Mouse (Mus musculus): Measurements from ENCODE around the gene Rcn3. TPM values are rescaled to one million over a fixed set of nuclear protein-coding genes. Genes with fewer than 3 reads are reported as not detected.
A peak's percentile ranks its signal among the peaks of the same experiment; 100 is the strongest.

Gene Rcn3
- polyA plus RNA-seq, 1 experiment: 166 TPM

DNA sequence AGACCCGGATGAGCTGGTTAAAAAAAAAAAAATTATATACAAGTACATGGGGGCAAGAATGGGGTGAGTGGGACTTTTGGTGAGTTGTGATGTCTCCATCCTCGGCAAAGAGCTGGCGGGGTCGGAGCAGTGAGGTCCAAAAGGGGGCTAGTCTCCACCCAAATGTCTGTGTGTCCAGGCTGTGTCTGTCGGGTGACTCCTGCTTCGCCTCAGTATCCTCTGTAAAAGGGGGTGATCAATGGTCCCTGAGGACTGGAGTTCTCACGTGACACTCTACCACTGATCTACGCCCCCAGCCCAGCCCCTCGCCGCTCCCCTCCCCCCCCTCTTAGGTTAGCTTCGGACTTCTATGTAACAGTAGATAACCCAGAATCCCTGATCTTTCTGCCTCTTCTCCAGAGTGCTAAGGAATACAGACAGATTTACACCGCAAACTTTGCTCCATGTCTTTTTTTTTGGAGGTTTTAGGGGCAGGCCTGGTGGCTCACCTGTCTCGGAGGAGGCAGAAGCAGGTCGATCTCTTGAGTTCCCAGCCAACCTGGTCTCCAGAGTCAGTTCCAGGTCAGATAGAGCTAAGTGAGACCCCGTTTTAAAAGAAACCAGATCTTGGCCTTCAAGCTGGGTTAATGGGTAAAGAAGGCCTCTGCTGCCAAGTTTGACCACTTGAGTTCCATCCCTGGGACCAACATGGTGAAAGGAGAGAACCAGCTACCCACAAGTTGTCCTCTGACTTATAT, 37.9 kb upstream of the Rcn3 start:
- TF ChIP-seq FOSL1 (IDR thresholded peaks at IDR 0.05; ENCODE audit: insufficient read depth, low read length, poor library complexity, severe bottlenecking) (no peak), MYOD1 (IDR thresholded peaks at IDR 0.05; ENCODE audit: control insufficient read depth, insufficient read length, low read depth) (no peak), MYOG (IDR thresholded peaks at IDR 0.05; ENCODE audit: control insufficient read depth, extremely low read depth, insufficient read length) (no peak), MAX (IDR thresholded peaks at IDR 0.05) (no peak)
- peaks cover 33% of the 10 kb centered on the region for H3K36me3 ChIP-seq (ENCODE audit: control insufficient read depth, insufficient read depth)
- H3K79me3 ChIP-seq (ENCODE audit: low read depth): peaks cover 29% of the 10 kb centered on the region
- H3K27me3 ChIP-seq (ENCODE audit: control insufficient read depth, insufficient read depth, insufficient read length): no peaks in the 10 kb centered on the region
- peaks cover 36% of the 10 kb centered on the region for H3K79me2 ChIP-seq (ENCODE audit: control insufficient read depth, insufficient read depth)
- H3ac ChIP-seq (ENCODE audit: control insufficient read depth, insufficient read length, low read depth): no peak overlapping the region
- H3K4me3 ChIP-seq (ENCODE audit: insufficient read depth, poor library complexity, severe bottlenecking): peak overlapping the region; percentile 95

GRCm38 (mm10) chr7:45129318-45129717, 37.3 kb upstream of the Rcn3 start:
- peaks cover 36% of the 10 kb centered on the region for H3K79me2 ChIP-seq (ENCODE audit: control insufficient read depth, insufficient read depth)
- H3K4me3 ChIP-seq (ENCODE audit: insufficient read depth, poor library complexity, severe bottlenecking): peak overlapping the region; percentile 95
- no peaks in the 10 kb centered on the region for H3K27me3 ChIP-seq (ENCODE audit: control insufficient read depth, insufficient read depth, insufficient read length)
- peak overlapping the region; percentile 68 for H3ac ChIP-seq (ENCODE audit: control insufficient read depth, insufficient read length, low read depth)
- TF ChIP-seq CEBPB (IDR thresholded peaks at IDR 0.05; ENCODE audit: low read depth): peak; percentile 44
- no peak for TF ChIP-seq MAX (IDR thresholded peaks at IDR 0.05)
- TF ChIP-seq USF1 (IDR thresholded peaks at IDR 0.05; ENCODE audit: low read depth): no peak
- peaks cover 29% of the 10 kb centered on the region for H3K79me3 ChIP-seq (ENCODE audit: low read depth)
- H3K36me3 ChIP-seq (ENCODE audit: control insufficient read depth, insufficient read depth): peaks cover 37% of the 10 kb centered on the region

- Histone ChIP-seq H3ac (ENCODE audit: control insufficient read depth, insufficient read length, low read depth) (peak within 1 kb of the TSS; percentile 99), H3K79me3 (ENCODE audit: low read depth) (peaks cover 33% of the 10 kb centered on the region), H3K36me3 (ENCODE audit: control insufficient read depth, insufficient read depth) (peaks cover 37% of the 10 kb centered on the region), H3K27me3 (ENCODE audit: control insufficient read depth, insufficient read depth, insufficient read length) (no peaks in the 10 kb centered on the region), H3K79me2 (ENCODE audit: control insufficient read depth, insufficient read depth) (peaks cover 41% of the 10 kb centered on the region), H3K4me3 (ENCODE audit: insufficient read depth, poor library complexity, severe bottlenecking) (peak within 1 kb of the TSS; percentile 95)
- TF ChIP-seq FOSL1 (IDR thresholded peaks at IDR 0.05; ENCODE audit: insufficient read depth, low read length, poor library complexity, severe bottlenecking) (no peak), MYOG (IDR thresholded peaks at IDR 0.05; ENCODE audit: control insufficient read depth, extremely low read depth, insufficient read length) (no peak), CTCF (IDR thresholded peaks at IDR 0.05; ENCODE audit: control insufficient read depth, insufficient read depth, insufficient read length) (peak; percentile 75), USF1 (IDR thresholded peaks at IDR 0.05; ENCODE audit: low read depth) (peak; percentile 89), MAX (IDR thresholded peaks at IDR 0.05) (peak; percentile 96), MYOD1 (IDR thresholded peaks at IDR 0.05; ENCODE audit: control insufficient read depth, insufficient read length, low read depth) (no peak)
These were observed 36.7 kb upstream of the Rcn3 start, which contains the start of gene Rpl13a for GRCm38 (mm10) chr7:45128624-45129246. TSS of gene Rpl13a (minus strand) at chr7:45128761.

- peak overlapping the region; percentile 95 for H3K4me3 ChIP-seq (ENCODE audit: insufficient read depth, poor library complexity, severe bottlenecking)
- no peaks in the 10 kb centered on the region for H3K27me3 ChIP-seq (ENCODE audit: control insufficient read depth, insufficient read depth, insufficient read length)
- H3ac ChIP-seq (ENCODE audit: control insufficient read depth, insufficient read length, low read depth): peak overlapping the region; percentile 99
- TF ChIP-seq CTCF (IDR thresholded peaks at IDR 0.05; ENCODE audit: control insufficient read depth, insufficient read depth, insufficient read length) (no peak), FOSL1 (IDR thresholded peaks at IDR 0.05; ENCODE audit: insufficient read depth, low read length, poor library complexity, severe bottlenecking) (no peak), USF1 (IDR thresholded peaks at IDR 0.05; ENCODE audit: low read depth) (no peak), CEBPB (IDR thresholded peaks at IDR 0.05; ENCODE audit: low read depth) (no peak), MYOD1 (IDR thresholded peaks at IDR 0.05; ENCODE audit: control insufficient read depth, insufficient read length, low read depth) (no peak), MAX (IDR thresholded peaks at IDR 0.05) (peak; percentile 41), MYOG (IDR thresholded peaks at IDR 0.05; ENCODE audit: control insufficient read depth, extremely low read depth, insufficient read length) (no peak)
- H3K36me3 ChIP-seq (ENCODE audit: control insufficient read depth, insufficient read depth): peaks cover 47% of the 10 kb centered on the region
- peaks cover 51% of the 10 kb centered on the region for H3K79me2 ChIP-seq (ENCODE audit: control insufficient read depth, insufficient read depth)
- peaks cover 43% of the 10 kb centered on the region for H3K79me3 ChIP-seq (ENCODE audit: low read depth)
These were observed 35.7 kb upstream of the Rcn3 start for GRCm38 (mm10) chr7:45127700-45128224.

- peaks cover 48% of the 10 kb centered on the region for H3K79me3 ChIP-seq (ENCODE audit: low read depth)
- H3ac ChIP-seq (ENCODE audit: control insufficient read depth, insufficient read length, low read depth): peak overlapping the region; percentile 99
- H3K36me3 ChIP-seq (ENCODE audit: control insufficient read depth, insufficient read depth): peaks cover 54% of the 10 kb centered on the region
- peaks cover 57% of the 10 kb centered on the region for H3K79me2 ChIP-seq (ENCODE audit: control insufficient read depth, insufficient read depth)
- no peak for TF ChIP-seq MAX (IDR thresholded peaks at IDR 0.05)
- no peak for TF ChIP-seq FOSL1 (IDR thresholded peaks at IDR 0.05; ENCODE audit: insufficient read depth, low read length, poor library complexity, severe bottlenecking)
- no peak for TF ChIP-seq MYOG (IDR thresholded peaks at IDR 0.05; ENCODE audit: control insufficient read depth, extremely low read depth, insufficient read length)
- no peak for TF ChIP-seq MYOD1 (IDR thresholded peaks at IDR 0.05; ENCODE audit: control insufficient read depth, insufficient read length, low read depth)
- no peaks in the 10 kb centered on the region for H3K27me3 ChIP-seq (ENCODE audit: control insufficient read depth, insufficient read depth, insufficient read length)
- H3K4me3 ChIP-seq (ENCODE audit: insufficient read depth, poor library complexity, severe bottlenecking): peak overlapping the region; percentile 95
These were observed 35.1 kb upstream of the Rcn3 start for GRCm38 (mm10) chr7:45126844-45127699.
